10 mouse cellular contexts compared by ENCODE assay signal in the genomic region with DNA sequence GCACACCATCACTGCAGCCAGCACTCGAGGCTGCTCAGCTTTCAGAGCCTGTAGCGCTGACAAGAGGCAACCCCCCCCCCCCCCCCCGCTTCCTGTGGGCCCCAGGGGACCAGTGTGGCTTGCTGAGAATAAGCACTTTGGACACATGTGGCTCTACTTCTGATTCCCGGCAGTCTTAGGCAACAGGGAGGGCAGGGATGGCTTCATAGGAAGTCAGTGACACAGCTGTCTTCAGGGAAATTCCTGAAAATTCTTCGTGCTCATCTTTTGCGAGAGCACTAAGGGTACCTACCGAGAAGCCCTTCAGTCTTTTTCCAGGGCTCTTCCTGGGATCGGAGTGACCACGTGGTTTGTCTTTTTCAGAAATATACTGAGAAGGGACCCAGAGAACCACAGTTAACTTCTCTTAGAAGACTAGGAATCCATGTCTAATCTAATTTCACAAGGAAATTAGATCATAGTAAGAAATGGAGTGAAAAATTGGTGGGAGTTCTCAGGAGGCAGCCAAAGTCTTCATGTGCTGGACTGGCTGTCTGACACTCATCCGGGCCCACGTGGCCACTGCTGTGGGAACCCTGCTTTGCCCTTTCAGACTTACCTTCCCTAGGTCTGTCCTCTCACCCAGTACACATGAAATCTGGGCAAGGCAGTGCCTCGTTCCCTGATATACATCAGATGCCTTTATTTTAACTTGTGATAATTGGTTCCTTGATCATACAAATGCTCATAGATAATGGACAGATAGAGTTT. TPM values are rescaled to one million over a fixed set of nuclear protein-coding genes. Genes with fewer than 3 reads are reported as not detected.
A peak's percentile ranks its signal among the peaks of the same experiment; 100 is the strongest.
DNase-seq lines count a peak whose midpoint lies in the region; ATAC-seq lines count a peak whose summit lies in the region.
"Had no signal": no experiment of that assay in that cellular context is flagged by ENCODE, and none has a peak within 500 bp of the region (broad histone marks: within the 10 kb centered on the region; RNA-seq: fewer than 3 reads in every experiment).

No protein-coding gene starts in this region.

- WGBS in embryonic facial prominence, embryonic 11.5 days = 21% methylated on average over 12 of the region's 12 CpGs

- ATAC-seq in megakaryocyte, adult 5-6 weeks (ENCODE audit: poor library complexity, severe bottlenecking) = no peak
- no peak for ATAC-seq in embryonic facial prominence, embryonic 11.5 days (replicated peaks; ENCODE audit: insufficient number of reproducible peaks, low FRiP score, low TSS enrichment, low read depth)
- ATAC-seq in inflammation-experienced regulatory T-cells, adult 6 months = peak; percentile 9

- H3K27ac ChIP-seq in embryonic facial prominence, embryonic 11.5 days (replicated peaks; ENCODE audit: low read depth, low read length) = no peak overlapping the region
- H3K27ac ChIP-seq: liver, embryonic 14.5 days had no signal

- H3K27me3 ChIP-seq in megakaryocyte, embryonic 14.5 days (replicated peaks) = peaks cover 42% of the 10 kb centered on the region
- 0 out of 2 replicates have a peak, but pooled peaks cover 3% of the 10 kb centered on the region for H3K27me3 ChIP-seq in embryonic facial prominence, embryonic 11.5 days (ENCODE audit: control insufficient read depth, insufficient read depth, low read length)

- DNase-seq in embryonic facial prominence, embryonic 11.5 days (ENCODE audit: low spot score) = peak; percentile 68
- DNase-seq in retina, postnatal 1 day = peak; percentile 60
- no peak for DNase-seq in frontal cortex, postnatal 25 days (ENCODE audit: low spot score in 2 of 2)
- no peak for DNase-seq in spleen, postnatal 4 days (ENCODE audit: low spot score in 2 of 2)
- DNase-seq in left cerebral cortex, postnatal 10 days (ENCODE audit: extremely low spot score in 1 of 2, low spot score in 2 of 2) = no peak

- H3K36me3 ChIP-seq in megakaryocyte, embryonic 14.5 days (replicated peaks; ENCODE audit: low read length) = no peaks in the 10 kb centered on the region
- no peaks in the 10 kb centered on the region for H3K36me3 ChIP-seq in embryonic facial prominence, embryonic 11.5 days (replicated peaks; ENCODE audit: control insufficient read depth, insufficient read depth, low read depth, low read length)

- intact Hi-C loops in left cerebral cortex, postnatal 10 days (cut with DNase I) = no loop called here

- peak overlapping the region; percentile 72 for H3K4me3 ChIP-seq in megakaryocyte, embryonic 14.5 days (replicated peaks)
- no peak overlapping the region for H3K4me3 ChIP-seq in embryonic facial prominence, embryonic 11.5 days (ENCODE audit: low read depth, low read length)

- no peak overlapping the region for H3K9ac ChIP-seq in embryonic facial prominence, embryonic 11.5 days (replicated peaks; ENCODE audit: low read length)
- H3K9ac ChIP-seq: liver, embryonic 14.5 days had no signal

- H3K9me3 ChIP-seq in megakaryocyte, embryonic 14.5 days = no peaks in the 10 kb centered on the region
- no peaks in the 10 kb centered on the region for H3K9me3 ChIP-seq in embryonic facial prominence, embryonic 11.5 days (replicated peaks; ENCODE audit: control insufficient read depth, low read length)

- H3K4me2 ChIP-seq in embryonic facial prominence, embryonic 11.5 days (ENCODE audit: low read depth, low read length) = 0 out of 2 replicates have a peak overlapping the region, but pooled peaks have one; percentile 23

- peaks cover 44% of the 10 kb centered on the region for H3K4me1 ChIP-seq in megakaryocyte, embryonic 14.5 days
- H3K4me1 ChIP-seq in embryonic facial prominence, embryonic 11.5 days (ENCODE audit: control insufficient read depth, insufficient read depth, low read length) = peaks cover 9% of the 10 kb centered on the region; the same call in 1 of the 2 replicates

RNA-seq across cellular contexts. Expression of a gene that starts 4.4 kb away (rescaled TPM):
- polyA plus RNA-seq in megakaryocyte, embryonic 14.5 days (2012; ENCODE audit: insufficient read depth, low replicate concordance) = 1.9 TPM in 1 of 2 replicates, not detected in the other
- total RNA-seq in megakaryocyte, adult 5-6 weeks (2015) = 0.47 and 3.3 TPM in 2 replicates
- total RNA-seq in megakaryocyte, adult 5-6 weeks (2017) = 0.33 and 2.2 TPM in 2 replicates
- 0.29 and 0.54 TPM in 2 replicates for polyA plus RNA-seq in embryonic facial prominence, embryonic 11.5 days (2014; fragmentation: Nextera tagmentation; extraction: Ambion mirVana)
- 1 to 10 TPM; 3.9 to 8.4 (median 7.9) TPM for polyA plus RNA-seq in inflammation-experienced regulatory T-cells, adult 6 months (2017; shearing (Covaris generic))
- total RNA-seq in left cerebral cortex, postnatal 10 days (2021) = under 1 TPM in 1 of 2 experiments, not detected in 1; 0.60 TPM

RNA-seq across cellular contexts. Expression of a gene that starts 36.8 kb away (rescaled TPM):
- polyA plus RNA-seq in megakaryocyte, embryonic 14.5 days (2012; ENCODE audit: insufficient read depth, low replicate concordance) = 0.39 TPM in 1 of 2 replicates, not detected in the other
- not detected in 2 replicates for total RNA-seq in megakaryocyte, adult 5-6 weeks (2015)
- 0.07 TPM in 1 of 2 replicates, not detected in the other for total RNA-seq in megakaryocyte, adult 5-6 weeks (2017)
- polyA plus RNA-seq in embryonic facial prominence, embryonic 11.5 days (2014; fragmentation: Nextera tagmentation; extraction: Ambion mirVana) = 8.6 and 9.2 TPM in 2 replicates
- 1 to 10 TPM; 2.2 to 6.8 (median 4.7) TPM for polyA plus RNA-seq in inflammation-experienced regulatory T-cells, adult 6 months (2017; shearing (Covaris generic))
- total RNA-seq in left cerebral cortex, postnatal 10 days (2021) = not detected
- total RNA-seq: gastrocnemius, adult 8-10 months had no signal

RNA-seq across cellular contexts. Expression of a gene that starts 46.1 kb away (rescaled TPM):
- polyA plus RNA-seq in megakaryocyte, embryonic 14.5 days (2012; ENCODE audit: insufficient read depth, low replicate concordance) = not detected in 2 replicates
- total RNA-seq in megakaryocyte, adult 5-6 weeks (2015) = not detected in 2 replicates
- not detected in 2 replicates for total RNA-seq in megakaryocyte, adult 5-6 weeks (2017)
- polyA plus RNA-seq in embryonic facial prominence, embryonic 11.5 days (2014; fragmentation: Nextera tagmentation; extraction: Ambion mirVana) = 0.50 TPM in 1 of 2 replicates, not detected in the other
- polyA plus RNA-seq in inflammation-experienced regulatory T-cells, adult 6 months (2017; shearing (Covaris generic)) = under 1 TPM in 1 of 3 experiments, not detected in 2; 0.44 TPM
- under 1 TPM; 0.26 to 0.36 TPM for total RNA-seq in left cerebral cortex, postnatal 10 days (2021)
- total RNA-seq: gastrocnemius, adult 8-10 months had no signal

Comparison
In these comparisons a context has a peak if more than half of its experiments do, and no peak if none do; other contexts are left out.
1. DNase-seq: peak in embryonic facial prominence, embryonic 11.5 days (single experiment) and retina, postnatal 1 day (single experiment); none in frontal cortex, postnatal 25 days (0 of 2), spleen, postnatal 4 days (0 of 2) and left cerebral cortex, postnatal 10 days (0 of 2).